Mouse (Mus musculus) lung, postnatal 14 days (tissue): Measurements from ENCODE around the gene Usp50.

Source experiments
- DNase-seq: peaks from one replicate; pipeline ENCODE4 v3.0.0; 2021

Usp50 gene

DNA sequence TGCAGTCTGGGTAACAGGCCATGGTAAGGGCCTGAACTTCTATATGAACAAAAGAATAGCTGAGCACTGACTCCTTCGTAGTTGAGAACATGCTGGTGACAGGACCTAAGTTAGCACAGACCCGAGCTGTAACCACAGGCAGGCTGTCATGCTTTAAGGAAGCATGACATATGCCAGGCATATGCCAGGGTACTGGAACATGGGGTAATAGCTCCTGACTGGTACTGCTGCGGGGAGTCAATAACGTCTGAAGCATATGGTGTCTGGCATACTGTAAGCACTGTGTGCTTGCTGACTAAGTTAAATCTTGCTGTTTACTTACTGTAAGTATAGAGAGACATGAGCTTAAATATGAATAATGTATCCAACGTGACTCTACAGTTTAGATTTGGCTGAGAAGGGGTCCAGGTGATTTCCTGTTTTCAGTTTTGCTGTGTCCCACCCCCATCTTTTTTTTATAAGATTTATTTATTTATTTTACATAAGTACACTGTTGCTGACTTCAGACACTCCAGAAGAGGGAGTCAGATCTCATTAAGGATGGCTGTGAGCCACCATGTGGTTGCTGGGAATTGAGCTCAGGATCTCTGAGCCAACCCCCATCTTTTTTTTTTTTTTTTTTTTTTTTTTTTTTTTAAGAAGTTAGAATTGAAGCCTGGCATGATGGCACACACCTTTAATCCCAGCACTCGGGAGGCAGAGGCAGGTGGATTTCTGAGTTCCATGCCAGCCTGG, 47.8 kb downstream of the Usp50 start:
- DNase-seq: no peak

DNA sequence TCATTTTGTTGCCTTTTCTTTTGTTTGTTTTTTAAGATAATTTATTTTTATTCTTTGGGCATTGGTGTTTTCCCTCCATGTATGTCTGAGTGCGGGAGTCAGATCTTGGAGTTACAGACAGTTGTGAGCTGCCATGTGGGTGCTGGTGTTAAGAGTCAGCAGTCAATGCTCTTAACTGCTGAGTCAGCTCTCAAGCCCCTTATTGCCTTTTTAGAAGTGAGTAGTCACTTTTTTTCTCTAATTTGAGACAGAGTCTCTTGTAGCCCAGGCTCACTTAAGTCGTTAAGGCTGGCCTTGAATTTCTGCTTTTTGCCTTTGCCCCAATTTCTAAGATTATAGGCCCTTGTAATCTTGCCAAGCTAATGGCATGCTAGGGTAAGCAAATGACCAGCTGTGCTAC, 52.8 kb downstream of the Usp50 start:
- DNase-seq: no peak

DNA sequence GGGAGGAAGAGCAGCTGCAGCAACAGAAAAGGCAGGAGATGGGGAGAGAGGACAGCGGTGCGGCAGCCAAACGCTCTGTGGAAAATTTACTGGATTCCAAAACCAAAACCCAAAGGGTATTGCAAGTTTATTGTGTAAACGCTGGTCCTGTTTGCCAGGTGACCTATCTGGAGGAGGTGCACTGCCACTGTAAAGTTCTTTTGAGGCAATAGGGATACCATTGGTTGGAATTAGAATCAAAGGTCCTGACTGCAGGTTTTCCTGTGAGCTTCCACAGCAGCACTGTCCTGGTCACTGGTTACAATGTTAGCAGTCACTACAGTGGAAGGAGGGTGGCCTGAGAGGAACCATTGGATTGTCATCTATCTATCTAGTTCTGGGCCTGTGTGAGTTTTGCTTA, 54.1 kb downstream of the Usp50 start:
- no peak for DNase-seq

DNA sequence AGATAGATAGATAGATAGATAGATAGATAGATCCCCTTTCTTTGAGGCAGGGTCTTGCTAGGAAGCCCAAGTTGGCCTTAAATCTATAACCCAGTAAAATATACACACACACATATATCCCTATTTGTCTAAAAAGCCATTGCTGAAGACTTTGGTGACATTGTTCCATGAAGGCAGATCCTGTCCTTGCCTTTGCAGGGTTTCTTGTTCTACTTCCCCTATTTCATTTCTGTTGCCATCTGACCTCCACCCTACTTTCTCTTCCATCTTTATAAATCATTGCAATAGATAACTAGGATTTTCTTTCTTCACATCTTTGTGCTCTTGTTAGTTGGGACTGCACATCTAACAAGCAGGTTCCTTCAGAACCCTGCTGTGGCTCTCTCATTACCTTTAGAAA, 70.3 kb downstream of the Usp50 start:
- no peak for DNase-seq

DNA sequence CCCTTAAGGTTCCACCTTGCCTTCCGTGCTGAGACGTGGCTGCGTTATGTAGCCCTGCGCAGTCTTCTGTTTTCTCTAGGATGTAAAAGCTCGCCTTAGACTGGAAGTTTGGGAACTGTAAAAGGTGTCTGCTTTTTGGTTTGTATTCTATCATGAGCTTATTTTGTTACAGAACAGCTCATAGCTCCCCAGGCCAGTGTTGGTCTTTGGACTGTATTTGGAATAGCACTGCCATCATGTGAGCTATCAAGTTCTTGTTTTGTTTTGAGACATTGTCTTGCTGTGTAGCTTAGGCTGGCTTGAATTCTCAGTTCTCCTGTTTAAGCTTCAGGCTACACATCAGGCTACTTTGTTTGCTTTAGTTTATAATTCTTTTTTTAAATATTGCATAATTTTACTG, 70.7 kb downstream of the Usp50 start:
- no peak for DNase-seq

GRCm38 (mm10) chr2:126708361-126708760, 74.9 kb downstream of the Usp50 start:
- DNase-seq: no peak

DNA sequence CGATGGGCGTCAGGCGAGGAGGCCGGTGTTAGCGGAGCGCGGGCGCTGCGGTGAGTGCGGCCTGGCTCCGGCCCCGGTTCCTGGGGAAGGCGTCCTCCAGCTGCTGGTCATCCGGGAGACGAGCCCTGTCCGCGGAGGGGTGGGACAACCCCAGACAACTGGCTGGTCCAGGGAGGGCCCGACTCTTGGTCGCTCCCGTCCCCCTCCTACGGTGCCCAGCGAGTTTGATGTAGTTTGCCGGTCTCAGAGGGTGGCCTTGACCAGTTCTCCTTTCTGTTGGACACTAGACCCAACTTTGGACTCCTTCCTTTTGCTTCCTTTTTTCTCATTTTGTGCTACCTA, 75.9 kb downstream of the Usp50 start:
- no peak for DNase-seq

DNA sequence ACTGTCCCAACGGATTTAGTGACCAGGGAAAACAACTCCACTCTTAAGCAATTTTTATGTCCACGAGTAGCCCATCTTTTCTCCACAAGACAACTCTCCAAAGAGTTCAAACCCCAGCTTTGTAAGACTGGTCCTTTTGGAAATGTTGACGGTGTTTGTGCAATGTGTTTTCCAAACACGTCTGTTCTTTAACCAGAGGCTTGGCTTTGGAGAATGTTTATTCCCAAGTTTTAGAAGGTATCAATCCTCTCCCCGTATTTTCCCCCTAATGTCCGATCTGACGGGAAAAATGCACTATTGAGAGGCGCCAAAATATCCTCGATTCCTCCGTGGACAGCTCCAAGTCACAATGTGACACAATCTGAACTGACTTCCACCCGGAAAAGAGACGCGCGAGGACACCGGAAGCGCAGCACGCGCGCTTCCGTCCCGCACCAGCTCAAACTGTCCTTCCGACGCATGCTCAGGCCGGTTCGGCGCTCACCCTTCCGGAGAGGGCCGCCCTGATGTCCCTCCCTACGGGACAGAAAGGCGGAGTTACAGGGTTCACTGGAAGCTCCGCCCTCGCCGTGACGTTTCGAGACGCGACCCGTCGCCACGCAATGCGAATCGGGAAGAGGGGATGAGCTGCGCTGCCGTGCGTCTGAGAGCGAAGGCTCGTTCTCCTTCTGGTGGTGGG, 76.4 kb downstream of the Usp50 start, which contains the start of gene Usp8:
Gene Usp8 (plus strand): TSS at position 570 of the 679 bp plus-strand sequence.
- DNase-seq: peak; percentile 98

DNA sequence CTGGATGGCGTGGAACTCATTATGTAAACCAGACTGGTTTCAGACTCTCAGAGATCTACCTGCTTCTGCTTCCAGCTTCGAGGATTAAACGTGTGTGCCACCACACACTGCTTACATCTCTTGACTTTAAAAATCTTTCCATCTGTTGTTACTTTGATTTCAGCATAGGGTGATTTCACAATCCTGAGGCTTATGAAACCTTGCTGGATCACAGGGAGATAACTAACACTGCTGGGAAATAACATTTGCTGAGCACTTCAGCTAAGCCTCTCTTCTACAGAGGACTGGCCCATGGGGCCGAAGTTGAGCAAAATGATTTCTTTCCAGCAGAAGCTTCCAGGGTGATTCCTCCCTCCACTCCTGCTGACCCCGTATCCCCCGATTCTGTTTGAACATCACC, 88.0 kb downstream of the Usp50 start:
- peak; percentile 22 for DNase-seq

GRCm38 (mm10) chr2:126691290-126691689, 92.0 kb downstream of the Usp50 start:
- DNase-seq: no peak

DNA sequence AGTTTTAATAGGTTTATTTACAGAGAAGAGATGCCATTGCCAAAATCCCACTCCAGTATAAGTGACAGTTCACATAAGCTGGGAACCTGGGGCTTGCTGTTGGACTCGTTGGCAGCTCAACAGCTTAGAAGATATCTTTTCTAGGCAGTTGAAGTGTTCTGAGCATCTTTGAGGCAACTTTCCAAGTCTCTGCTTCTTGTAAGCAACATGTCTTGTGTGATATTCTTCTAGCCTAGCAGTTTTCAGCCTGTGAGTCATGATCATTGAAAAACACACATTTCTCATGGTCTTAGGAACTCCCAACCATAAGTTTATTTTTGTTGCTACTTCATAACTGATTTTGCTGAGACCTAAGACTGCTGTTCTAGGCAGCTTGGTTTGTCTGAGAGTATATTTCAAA, 100.3 kb downstream of the Usp50 start:
- no peak for DNase-seq

DNA sequence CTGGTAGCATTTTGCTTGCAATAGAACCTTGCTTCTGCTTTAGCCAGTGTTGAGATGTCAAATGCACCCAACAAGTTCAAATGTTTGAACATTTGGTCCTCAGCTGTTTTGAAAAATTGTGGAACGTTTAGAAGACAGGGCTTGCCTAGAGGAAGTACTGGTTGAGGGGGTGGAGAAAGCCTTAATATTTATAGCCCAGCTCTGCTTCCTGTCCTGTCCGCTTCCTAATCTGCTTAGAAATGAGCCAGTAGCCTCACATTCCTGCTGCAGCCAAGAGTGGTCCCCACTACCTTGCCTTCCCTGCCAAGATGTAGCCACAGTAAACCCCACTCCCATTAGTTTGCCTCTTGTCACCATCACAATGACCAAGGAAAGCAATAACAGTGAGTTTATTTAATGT, 100.9 kb downstream of the Usp50 start:
- DNase-seq: no peak

DNA sequence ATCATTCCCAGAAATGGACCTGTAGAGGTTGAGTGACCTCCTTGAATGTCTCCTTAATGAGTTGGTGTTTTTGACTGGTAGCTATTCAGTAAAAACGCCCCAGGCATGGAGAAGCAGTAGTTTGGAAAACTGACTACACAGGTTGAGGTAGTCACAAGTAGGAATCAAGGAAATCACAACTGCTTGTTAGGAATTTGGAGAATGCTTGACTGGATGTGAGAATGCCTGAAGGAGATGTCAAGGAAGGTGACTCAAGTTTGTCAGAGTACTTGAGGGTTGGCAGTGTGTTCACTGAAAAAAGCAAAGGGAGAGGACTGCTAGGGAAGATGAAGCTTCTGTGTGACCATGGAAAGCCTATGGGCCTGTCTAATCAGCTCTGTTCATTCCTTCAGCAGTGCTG, 105.9 kb downstream of the Usp50 start:
- no peak for DNase-seq

DNA sequence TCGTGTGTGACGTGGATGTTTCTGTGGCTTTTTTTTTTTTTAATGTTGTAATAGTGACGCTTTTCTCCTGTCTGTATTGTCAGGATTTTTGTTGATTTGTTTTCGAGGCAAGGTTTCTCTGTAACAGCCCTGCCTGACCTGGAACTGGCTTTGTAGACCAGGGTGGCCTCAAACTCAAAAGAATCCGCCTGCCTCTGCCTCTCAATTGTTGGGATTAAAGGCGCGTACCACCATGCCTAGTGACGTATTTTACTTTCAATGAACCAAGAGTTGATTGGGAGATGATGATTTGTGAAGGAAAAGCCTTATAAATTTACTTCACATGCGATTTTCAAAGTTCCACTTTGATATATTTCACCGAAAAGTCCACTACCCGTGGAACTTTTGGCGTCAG, 107.2 kb downstream of the Usp50 start, which contains the start of gene Gabpb1:
Gene Gabpb1 (minus strand): TSS at position 216 of the 394 bp plus-strand sequence.
- DNase-seq: no peak

GRCm38 (mm10) chr2:126675169-126676121, 107.8 kb downstream of the Usp50 start:
- peak; percentile 85 for DNase-seq

DNA sequence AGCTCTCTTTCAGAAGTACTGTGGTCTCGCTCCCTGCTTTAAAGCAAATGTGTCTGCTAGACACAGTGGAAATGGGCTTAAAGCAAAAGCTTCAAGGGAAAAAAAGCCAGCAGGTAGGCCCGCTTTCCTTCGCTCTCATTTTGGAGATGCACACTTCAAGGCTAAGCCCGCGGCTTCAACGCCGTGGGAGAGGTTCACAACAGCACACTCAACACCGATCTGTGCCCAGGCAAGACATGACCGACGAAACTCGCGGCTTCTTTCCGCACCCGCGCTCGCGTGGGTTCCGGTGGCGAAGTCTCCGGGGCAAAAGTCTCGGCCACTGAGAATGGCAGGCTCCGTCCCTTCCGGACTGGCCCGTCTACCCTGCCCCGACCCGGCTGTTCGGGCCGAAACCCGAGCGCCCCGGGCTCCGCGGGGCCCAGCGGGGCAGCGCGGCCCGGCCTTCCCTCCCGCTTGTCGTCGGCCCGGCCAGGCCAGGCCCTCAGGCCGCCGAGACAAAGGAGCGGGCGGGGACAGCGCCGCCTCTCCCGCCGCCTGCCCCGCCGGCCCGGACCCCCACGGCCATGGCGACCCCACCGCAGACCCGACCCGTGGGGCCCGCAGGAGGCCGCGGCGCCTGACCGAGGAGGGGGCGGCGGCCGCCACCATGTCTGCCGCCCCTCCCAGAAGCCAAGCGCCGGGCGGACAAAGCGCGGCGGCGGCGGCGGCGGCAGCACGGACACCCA, 108.7 kb downstream of the Usp50 start:
- DNase-seq: peak; percentile 48

DNA sequence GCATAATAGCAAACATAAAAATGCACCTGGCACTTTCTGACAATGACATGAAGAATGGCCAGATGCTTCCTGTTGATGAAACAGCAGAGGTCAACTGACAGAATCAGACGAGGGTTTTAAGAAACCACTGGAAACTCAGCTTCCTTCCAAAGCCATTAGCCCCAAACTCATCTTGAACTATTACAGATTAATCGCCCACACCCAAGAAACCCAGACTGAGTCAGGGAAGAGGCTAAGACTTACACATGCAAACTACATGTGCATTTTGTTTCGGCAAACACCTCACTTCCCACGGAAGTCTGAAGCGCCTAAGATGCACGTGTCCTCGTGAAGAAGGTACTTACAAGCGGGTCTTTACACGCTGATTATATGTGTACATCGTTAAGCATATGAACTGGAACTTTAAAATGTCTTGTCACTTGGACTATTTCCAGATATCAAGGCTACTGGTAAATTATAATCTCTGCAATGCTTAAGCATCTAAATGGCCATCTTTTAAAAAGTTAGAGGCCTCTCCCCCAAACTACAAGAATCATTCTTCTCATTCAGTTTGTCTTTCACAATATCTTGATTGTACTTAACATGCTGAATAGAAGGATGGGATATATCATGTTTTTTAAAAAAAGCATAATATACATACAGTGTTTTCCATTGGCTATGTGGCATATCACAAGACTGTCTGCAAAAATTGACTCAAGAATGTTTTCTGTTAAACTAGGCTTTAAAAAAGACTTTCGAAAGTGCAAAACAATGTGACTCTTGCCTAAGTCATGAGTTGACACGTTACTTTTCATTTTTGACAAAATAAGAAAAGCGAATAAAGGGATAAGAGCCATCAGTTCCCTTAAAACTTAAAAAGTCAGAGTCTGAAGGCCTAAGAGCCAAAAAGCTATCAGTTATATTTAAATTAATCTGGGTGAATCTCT, 109.7 kb downstream of the Usp50 start:
- DNase-seq: no peak

GRCm38 (mm10) chr2:126668621-126669252, 114.5 kb downstream of the Usp50 start:
- no peak for DNase-seq

DNA sequence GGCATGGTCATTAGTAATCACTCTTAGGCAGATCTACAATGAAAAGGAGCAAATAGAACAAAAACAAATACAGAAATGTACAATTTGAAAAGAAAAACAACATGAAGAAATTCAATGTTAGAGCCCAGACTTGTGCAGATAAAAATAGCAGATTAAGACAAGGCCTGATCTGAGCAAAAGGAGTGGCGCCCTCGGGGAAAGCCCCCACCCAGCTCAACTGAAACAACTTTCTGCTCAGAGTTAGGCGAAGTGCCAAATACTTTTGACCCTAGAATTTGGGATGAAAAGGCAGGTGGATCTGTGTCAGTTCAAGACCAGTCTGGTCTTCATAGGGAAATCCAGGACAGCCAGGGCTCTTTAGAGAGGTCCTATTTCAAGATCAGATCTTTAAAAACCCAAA, 117.3 kb downstream of the Usp50 start:
- DNase-seq: no peak

DNA sequence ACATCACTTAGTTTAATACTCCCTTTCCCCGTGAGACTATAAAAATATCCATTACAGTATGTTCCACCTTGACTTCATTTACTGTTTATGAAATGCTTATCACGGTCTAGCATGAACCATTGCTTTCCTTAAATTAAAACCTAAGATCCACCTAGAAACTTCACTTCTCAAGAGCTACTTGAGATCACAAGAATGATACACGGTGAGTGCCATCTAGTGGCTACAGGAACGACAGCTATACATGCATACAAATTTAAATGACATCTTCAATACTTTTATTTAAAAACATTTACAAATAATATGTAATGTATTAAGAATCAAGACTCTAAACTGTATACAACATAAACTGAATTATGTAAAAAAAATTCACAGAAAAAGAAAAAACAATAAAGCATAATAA, 119.8 kb downstream of the Usp50 start:
- peak; percentile 50 for DNase-seq
